Mouse (Mus musculus): Measurements from ENCODE around the gene Rbm20. TPM values are rescaled to one million over a fixed set of nuclear protein-coding genes. Genes with fewer than 3 reads are reported as not detected.
A peak's percentile ranks its signal among the peaks of the same experiment; 100 is the strongest.
"Not testable (repeated sequence)": the region's sequence is repeated elsewhere in the genome, so short reads cannot be mapped to it uniquely, and the experiment has no call there.

Rbm20 gene
- polyA plus RNA-seq, 1 experiment from 2014 or later, result 2.5 TPM

DNA sequence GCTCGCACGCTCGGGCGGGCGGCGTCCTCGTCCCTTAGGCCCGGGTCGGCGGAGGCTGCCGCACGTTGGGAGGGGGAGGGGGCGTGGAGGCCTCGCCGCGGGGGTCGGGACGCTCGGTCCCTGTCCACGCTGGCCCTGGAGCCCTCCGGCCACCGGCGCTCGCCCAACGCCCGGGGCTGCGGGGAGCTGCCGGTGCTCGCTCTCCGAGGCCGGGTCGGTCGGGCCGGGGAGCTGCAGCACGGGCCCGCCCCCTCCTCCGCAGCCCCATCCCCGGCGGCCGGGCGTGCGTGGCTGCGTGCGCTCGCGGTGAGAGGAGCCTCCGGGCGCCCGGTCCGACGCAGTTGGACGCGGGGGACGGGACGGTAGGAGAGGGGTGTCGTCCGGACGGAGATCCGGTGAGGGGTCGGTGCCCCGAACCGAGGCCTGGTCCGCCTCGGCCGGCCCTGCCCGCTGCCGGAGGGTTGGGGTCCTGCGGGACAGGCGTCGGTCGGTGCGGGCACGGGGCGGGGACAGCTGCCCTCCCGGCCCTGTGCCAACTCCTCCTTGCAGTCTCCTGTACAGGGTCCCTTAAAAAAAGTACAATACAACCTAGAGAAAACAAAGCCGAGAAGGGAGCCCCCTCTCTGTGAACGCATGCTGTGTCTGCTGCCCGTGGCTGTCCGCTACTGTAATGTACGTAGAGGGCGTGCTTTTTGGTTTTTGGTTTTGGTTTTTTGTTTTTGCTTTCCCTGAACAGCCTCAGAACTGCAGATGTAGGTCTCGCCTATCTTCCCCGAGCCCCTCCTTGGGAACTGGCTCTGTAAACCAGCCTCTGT is 226.6 kb downstream of the Rbm20 start:
- Histone ChIP-seq H3K4me2 (replicated peaks; ENCODE audit: low read depth) (peak overlapping the region; percentile 58), H3K4me1 (replicated peaks; ENCODE audit: control insufficient read depth, insufficient read depth) (peaks cover 2% of the 10 kb centered on the region; the same call in 1 of the 2 replicates), H3K27ac (replicated peaks) (peak overlapping the region; percentile 92), H3K9ac (ENCODE audit: low read length) (peak overlapping the region; percentile 89), H3K36me3 (ENCODE audit: control insufficient read depth, insufficient read depth, low read length) (no peaks in the 10 kb centered on the region), H3K27me3 (ENCODE audit: control insufficient read depth, insufficient read depth, low read length) (no peaks in the 10 kb centered on the region), H3K4me3 (ENCODE audit: low read depth, low read length) (peak overlapping the region; percentile 93), H3K9me3 (ENCODE audit: control insufficient read depth, low read length) (no peaks in the 10 kb centered on the region)
- under 1% methylated on average over 65 of the region's 83 CpGs for WGBS
- TF ChIP-seq EP300 (optimal IDR thresholded peaks at IDR 0.05), result no peak
- peak; percentile 67 for TF ChIP-seq CTCF (IDR thresholded peaks at IDR 0.05; ENCODE audit: low read depth)
- ATAC-seq (ENCODE audit: low FRiP score, low TSS enrichment) (peak; percentile 48), DNase-seq (ENCODE audit: low spot score) (peak; percentile 57)

GRCm38 (mm10) chr19:53904833-53905480 is 227.9 kb downstream of the Rbm20 start:
- Histone ChIP-seq H3K4me1 (replicated peaks; ENCODE audit: control insufficient read depth, insufficient read depth) (peaks cover 2% of the 10 kb centered on the region; the same call in 1 of the 2 replicates), H3K9me3 (ENCODE audit: control insufficient read depth, low read length) (no peaks in the 10 kb centered on the region), H3K9ac (ENCODE audit: low read length) (peak overlapping the region; percentile 41; the same call in 1 of the 2 replicates), H3K27me3 (ENCODE audit: control insufficient read depth, insufficient read depth, low read length) (no peaks in the 10 kb centered on the region), H3K36me3 (ENCODE audit: control insufficient read depth, insufficient read depth, low read length) (no peaks in the 10 kb centered on the region), H3K27ac (replicated peaks) (peak overlapping the region; percentile 36; the same call in 1 of the 2 replicates), H3K4me2 (replicated peaks; ENCODE audit: low read depth) (peak overlapping the region; percentile 58), H3K4me3 (ENCODE audit: low read depth, low read length) (peak overlapping the region; percentile 93)
- DNase-seq (ENCODE audit: low spot score) (peak; percentile 12), ATAC-seq (ENCODE audit: low FRiP score, low TSS enrichment) (no peak)
- TF ChIP-seq EP300 (optimal IDR thresholded peaks at IDR 0.05) (no peak), CTCF (IDR thresholded peaks at IDR 0.05; ENCODE audit: low read depth) (no peak)
- 28% methylated on average over 7 of the region's 7 CpGs for WGBS

GRCm38 (mm10) chr19:53906033-53906702 is 229.1 kb downstream of the Rbm20 start:
- 22% methylated on average over 6 of the region's 6 CpGs for WGBS
- ATAC-seq (ENCODE audit: low FRiP score, low TSS enrichment) (no peak), DNase-seq (ENCODE audit: low spot score) (peak; percentile 14)
- H3K9me3 ChIP-seq (ENCODE audit: control insufficient read depth, low read length), result no peaks in the 10 kb centered on the region
- 0 out of 2 replicates have a peak overlapping the region, but pooled peaks have one; percentile 24 for H3K27ac ChIP-seq (replicated peaks)
- peaks cover 2% of the 10 kb centered on the region; the same call in 1 of the 2 replicates for H3K4me1 ChIP-seq (replicated peaks; ENCODE audit: control insufficient read depth, insufficient read depth)
- TF ChIP-seq CTCF (IDR thresholded peaks at IDR 0.05; ENCODE audit: low read depth) (peak; percentile 42; the same call in 1 of the 2 replicates), EP300 (optimal IDR thresholded peaks at IDR 0.05) (no peak)
- no peaks in the 10 kb centered on the region for H3K27me3 ChIP-seq (ENCODE audit: control insufficient read depth, insufficient read depth, low read length)
- no peak overlapping the region for H3K9ac ChIP-seq (ENCODE audit: low read length)
- H3K36me3 ChIP-seq (ENCODE audit: control insufficient read depth, insufficient read depth, low read length), result no peaks in the 10 kb centered on the region
- H3K4me2 ChIP-seq (replicated peaks; ENCODE audit: low read depth), result peak overlapping the region; percentile 58
- peak overlapping the region; percentile 93 for H3K4me3 ChIP-seq (ENCODE audit: low read depth, low read length)

DNA sequence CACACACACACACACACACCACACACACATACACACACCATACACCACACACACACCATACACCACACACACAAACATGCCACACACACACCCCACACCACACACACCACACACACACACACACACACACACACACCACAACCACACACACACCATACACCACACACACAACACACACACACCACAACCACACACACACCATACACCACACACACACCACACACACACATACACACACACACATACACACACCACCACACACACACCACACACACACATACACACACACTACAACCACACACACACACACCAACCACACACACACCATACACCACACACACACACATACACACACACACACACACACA is 229.6 kb downstream of the Rbm20 start:
- not testable (repeated sequence) for H3K9me3 ChIP-seq (ENCODE audit: control insufficient read depth, low read length); ATAC-seq (ENCODE audit: low FRiP score, low TSS enrichment); H3K4me3 ChIP-seq (ENCODE audit: low read depth, low read length); H3K4me2 ChIP-seq (replicated peaks; ENCODE audit: low read depth); H3K9ac ChIP-seq (ENCODE audit: low read length); H3K27me3 ChIP-seq (ENCODE audit: control insufficient read depth, insufficient read depth, low read length); H3K4me1 ChIP-seq (replicated peaks; ENCODE audit: control insufficient read depth, insufficient read depth); H3K27ac ChIP-seq (replicated peaks); H3K36me3 ChIP-seq (ENCODE audit: control insufficient read depth, insufficient read depth, low read length)
- DNase-seq (ENCODE audit: low spot score), result peak; percentile 12

DNA sequence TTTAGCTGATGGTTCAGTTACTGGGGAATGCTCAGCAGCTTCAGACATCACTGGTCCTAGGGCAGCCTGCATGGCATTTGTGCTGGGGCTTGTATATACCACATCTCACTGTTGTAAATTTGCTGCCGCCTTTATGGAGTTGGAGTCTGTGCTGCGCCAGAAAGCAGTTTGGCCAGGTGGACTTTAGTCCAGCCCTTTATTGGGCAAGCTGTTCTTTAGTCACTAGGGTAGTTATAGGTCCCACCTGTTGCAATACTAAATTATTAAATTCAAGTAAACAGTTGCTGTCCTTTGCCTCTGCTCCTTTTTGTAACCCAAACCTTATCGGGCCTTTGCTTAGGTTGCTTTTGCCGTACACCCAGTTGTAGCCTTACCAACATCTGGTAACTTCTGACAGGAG is 237.8 kb downstream of the Rbm20 start:
- H3K4me3 ChIP-seq (ENCODE audit: low read depth, low read length), result no peak overlapping the region
- no peaks in the 10 kb centered on the region for H3K9me3 ChIP-seq (ENCODE audit: control insufficient read depth, low read length)
- H3K9ac ChIP-seq (ENCODE audit: low read length), result no peak overlapping the region
- ATAC-seq (ENCODE audit: low FRiP score, low TSS enrichment) (no peak), DNase-seq (ENCODE audit: low spot score) (no peak)
- no peaks in the 10 kb centered on the region for H3K4me1 ChIP-seq (replicated peaks; ENCODE audit: control insufficient read depth, insufficient read depth)
- no peaks in the 10 kb centered on the region for H3K27me3 ChIP-seq (ENCODE audit: control insufficient read depth, insufficient read depth, low read length)
- no peak for TF ChIP-seq CTCF (IDR thresholded peaks at IDR 0.05; ENCODE audit: low read depth)
- H3K36me3 ChIP-seq (ENCODE audit: control insufficient read depth, insufficient read depth, low read length), result peaks cover 35% of the 10 kb centered on the region
- H3K4me2 ChIP-seq (replicated peaks; ENCODE audit: low read depth), result no peak overlapping the region
- no peak overlapping the region for H3K27ac ChIP-seq (replicated peaks)
- 91% methylated on average over 4 of the region's 4 CpGs for WGBS

Other genes starting within 250 kb of the Rbm20 start
- 14.1 and 18.5 TPM in 2 replicates for gene Dusp5, start 148.2 kb upstream of the Rbm20 start, polyA plus RNA-seq (2015; fragmentation: Nextera tagmentation; extraction: Ambion mirVana)
- 168 and 177 TPM in 2 replicates for gene Nutf2-ps1, start 88.2 kb upstream of the Rbm20 start, polyA plus RNA-seq (2015; fragmentation: Nextera tagmentation; extraction: Ambion mirVana)
- gene Smc3, start 76.9 kb upstream of the Rbm20 start, polyA plus RNA-seq (2015; fragmentation: Nextera tagmentation; extraction: Ambion mirVana), result 24.9 and 27.0 TPM in 2 replicates
- gene Pdcd4, start 214.9 kb downstream of the Rbm20 start, polyA plus RNA-seq (2015; fragmentation: Nextera tagmentation; extraction: Ambion mirVana), result 204 and 217 TPM in 2 replicates

Measured in stomach, postnatal 0 days (tissue).